Mouse (Mus musculus) liver, postnatal 0 days (tissue): ENCODE data around the gene Cog7. TPM values are rescaled to one million over a fixed set of nuclear protein-coding genes. Genes with fewer than 3 reads are reported as not detected.

Experiments used
- ATAC-seq: fragments of 200-750 bp; cut with Nextera tagmentation; 2 replicates; pipeline ENCODE4 v1.8.0; 2017; ENCODE audit warnings: mild to moderate bottlenecking, moderate library complexity
- DNase-seq: peaks from one replicate; pipeline ENCODE4 v3.0.0-alpha.2; 2016
- H3K27ac ChIP-seq: fragments of 300-500 bp; sonication (generic); 2 replicates; pipeline ENCODE4 v1.5.1; 2014; ENCODE audit warnings: antibody characterized with exemption, moderate library complexity, mild to moderate bottlenecking, low read depth
- H3K27me3 ChIP-seq: fragments of 300-500 bp; sonication (generic); 2 replicates; pipeline ENCODE4 v1.6.1; 2014; ENCODE audit warnings: low read length, control low read depth, mixed read lengths; ENCODE audit not compliant: insufficient read depth
- H3K36me3 ChIP-seq: fragments of 300-500 bp; sonication (generic); replicated peaks from 2 replicates; pipeline ENCODE4 v1.6.1; 2014; ENCODE audit warnings: mild to moderate bottlenecking, control low read depth, low read length, moderate library complexity, mixed read lengths; ENCODE audit not compliant: insufficient read depth
- H3K4me1 ChIP-seq: fragments of 300-500 bp; sonication (generic); 2 replicates; pipeline ENCODE4 v1.6.1; 2014; ENCODE audit warnings: antibody characterized with exemption, mild to moderate bottlenecking, control low read depth; ENCODE audit not compliant: insufficient read depth
- H3K4me2 ChIP-seq: fragments of 300-500 bp; sonication (generic); 2 replicates; pipeline ENCODE4 v1.6.1; 2014; ENCODE audit warnings: low read depth, mild to moderate bottlenecking, low read length, moderate library complexity, mixed read lengths
- H3K4me3 ChIP-seq: fragments of 300-500 bp; sonication (generic); 2 replicates; pipeline ENCODE4 v1.5.1; 2014; ENCODE audit warnings: low read depth, low read length
- H3K9ac ChIP-seq: fragments of 300-500 bp; sonication (generic); replicated peaks from 2 replicates; pipeline ENCODE4 v1.6.1; 2014; ENCODE audit warnings: mild to moderate bottlenecking, moderate library complexity
- H3K9me3 ChIP-seq: fragments of 300-500 bp; sonication (generic); 2 replicates; pipeline ENCODE4 v1.6.1; 2016; ENCODE audit warnings: mild to moderate bottlenecking, control low read depth, low read length, mixed read lengths
- CTCF ChIP-seq: sonication (generic); IDR thresholded peaks from 2 replicates; pipeline ENCODE4 v1.5.1; 2016; ENCODE audit warnings: antibody characterized with exemption, low read depth
- EP300 ChIP-seq: IDR thresholded peaks from 2 replicates; pipeline ENCODE4 v1.6.1; 2016; ENCODE audit warnings: antibody characterized with exemption, low read depth, mild to moderate bottlenecking
- WGBS: fragments of 180-500 bp; shearing (Covaris S2); extraction: QIAGEN DNeasy Blood & Tissue Kit; methylation state at CpG from one replicate; pipeline ENCODE4 v1.1.7; 2014; ENCODE audit not compliant: insufficient replicate concordance; 5-methylcytosine and 5-hydroxymethylcytosine counted together
- polyA plus RNA-seq: library from polyadenylated mRNA; unstranded; fragments of >200 nt; fragmentation: Nextera tagmentation; extraction: Ambion mirVana; gene quantifications from 2 replicates; pipeline ENCODE4 v1.2.1, GENCODE M21; 2015

Cog7 gene
- polyA plus RNA-seq, 1 experiment from 2014 or later, result 5.4 TPM

GRCm38 (mm10) chr7:121971698-121972097 lies 9.8 kb downstream of the Cog7 start:
- Histone ChIP-seq H3K4me2 (no peak overlapping the region), H3K9ac (no peak overlapping the region), H3K4me1 (no peaks in the 10 kb centered on the region), H3K4me3 (no peak overlapping the region), H3K9me3 (no peaks in the 10 kb centered on the region), H3K36me3 (peaks cover 21% of the 10 kb centered on the region), H3K27ac (no peak overlapping the region), H3K27me3 (no peaks in the 10 kb centered on the region)
- DNase-seq (no peak), ATAC-seq (no peak)
- 54% methylated on average over 3 of the region's 3 CpGs for WGBS
- TF ChIP-seq EP300, result no peak
- no peak for TF ChIP-seq CTCF

GRCm38 (mm10) chr7:121970250-121970649 lies 11.3 kb downstream of the Cog7 start:
- no peak overlapping the region for H3K27ac ChIP-seq
- H3K4me3 ChIP-seq, result no peak overlapping the region
- no peak overlapping the region for H3K9ac ChIP-seq
- 63% methylated on average over 9 of the region's 9 CpGs for WGBS
- H3K4me2 ChIP-seq, result no peak overlapping the region
- H3K27me3 ChIP-seq, result no peaks in the 10 kb centered on the region
- H3K36me3 ChIP-seq, result peaks cover 18% of the 10 kb centered on the region
- ATAC-seq (no peak), DNase-seq (no peak)
- no peak for TF ChIP-seq EP300
- no peak for TF ChIP-seq CTCF
- no peaks in the 10 kb centered on the region for H3K9me3 ChIP-seq
- H3K4me1 ChIP-seq, result no peaks in the 10 kb centered on the region

- no peak overlapping the region for H3K4me3 ChIP-seq
- H3K9me3 ChIP-seq, result no peaks in the 10 kb centered on the region
- DNase-seq (no peak), ATAC-seq (no peak)
- H3K27me3 ChIP-seq, result no peaks in the 10 kb centered on the region
- no peak overlapping the region for H3K27ac ChIP-seq
- 91% methylated on average over 9 of the region's 9 CpGs for WGBS
- H3K4me1 ChIP-seq, result no peaks in the 10 kb centered on the region
- TF ChIP-seq CTCF, result no peak
- no peak for TF ChIP-seq EP300
- H3K36me3 ChIP-seq, result peaks cover 15% of the 10 kb centered on the region
- H3K9ac ChIP-seq, result no peak overlapping the region
- no peak overlapping the region for H3K4me2 ChIP-seq
Observed at GRCm38 (mm10) chr7:121968816-121969215, 12.7 kb downstream of the Cog7 start.

GRCm38 (mm10) chr7:121968242-121968641 lies 13.3 kb downstream of the Cog7 start:
- H3K36me3 ChIP-seq, result peaks cover 12% of the 10 kb centered on the region

GRCm38 (mm10) chr7:121966169-121966568 lies 15.3 kb downstream of the Cog7 start:
- DNase-seq (no peak), ATAC-seq (no peak)
- peaks cover 18% of the 10 kb centered on the region for H3K36me3 ChIP-seq
- H3K4me1 ChIP-seq, result no peaks in the 10 kb centered on the region
- no peak overlapping the region for H3K9ac ChIP-seq
- no peak overlapping the region for H3K4me2 ChIP-seq
- H3K9me3 ChIP-seq, result no peaks in the 10 kb centered on the region
- H3K27ac ChIP-seq, result no peak overlapping the region
- no peaks in the 10 kb centered on the region for H3K27me3 ChIP-seq
- TF ChIP-seq CTCF, result no peak
- no peak for TF ChIP-seq EP300
- WGBS, result 67% methylated on average over 7 of the region's 7 CpGs
- H3K4me3 ChIP-seq, result no peak overlapping the region

More at GRCm38 (mm10) chr7:121968242-121968641, 13.3 kb downstream of the Cog7 start:
- H3K4me3 ChIP-seq, result no peak overlapping the region
- no peaks in the 10 kb centered on the region for H3K9me3 ChIP-seq
- H3K9ac ChIP-seq, result no peak overlapping the region
- H3K27ac ChIP-seq, result no peak overlapping the region
- H3K4me2 ChIP-seq, result no peak overlapping the region
- no peaks in the 10 kb centered on the region for H3K27me3 ChIP-seq
- no peaks in the 10 kb centered on the region for H3K4me1 ChIP-seq
- DNase-seq, result no peak
- 45% methylated on average over 8 of the region's 8 CpGs for WGBS
- TF ChIP-seq EP300 (no peak), CTCF (no peak)
- ATAC-seq, result no peak

GRCm38 (mm10) chr7:121963883-121964398 lies 17.6 kb downstream of the Cog7 start:
- ATAC-seq (no peak), DNase-seq (no peak)
- no peak overlapping the region for H3K4me2 ChIP-seq
- no peak overlapping the region for H3K4me3 ChIP-seq
- no peaks in the 10 kb centered on the region for H3K4me1 ChIP-seq
- H3K27ac ChIP-seq, result no peak overlapping the region
- peaks cover 12% of the 10 kb centered on the region; the same call in 1 of the 2 replicates for H3K36me3 ChIP-seq
- H3K9ac ChIP-seq, result no peak overlapping the region
- 69% methylated on average over 6 of the region's 6 CpGs for WGBS
- H3K27me3 ChIP-seq, result no peaks in the 10 kb centered on the region
- no peaks in the 10 kb centered on the region for H3K9me3 ChIP-seq
- TF ChIP-seq EP300, result no peak
- TF ChIP-seq CTCF, result peak; percentile 60
